Mouse (Mus musculus) forebrain, postnatal 0 days (tissue): ENCODE results near the gene Cdhr4. TPM values are rescaled to one million over a fixed set of nuclear protein-coding genes. Genes with fewer than 3 reads are reported as not detected.

ENCODE experiments used
- ATAC-seq: fragments of 200-750 bp; cut with Nextera tagmentation; 2 replicates; pipeline ENCODE4 v1.8.0; 2017; ENCODE audit warnings: mild to moderate bottlenecking, moderate library complexity
- DNase-seq: peaks from one replicate; pipeline ENCODE4 v3.0.0-alpha.2; 2015
- H3K27ac ChIP-seq: fragments of 300-500 bp; sonication (generic); 2 replicates; pipeline ENCODE4 v1.5.1; 2014; ENCODE audit warnings: low read depth, mild to moderate bottlenecking, antibody characterized with exemption, low read length, moderate library complexity, mixed read lengths
- H3K27me3 ChIP-seq: fragments of 300-500 bp; sonication (generic); 2 replicates; pipeline ENCODE4 v1.6.1; 2014; ENCODE audit warnings: mild to moderate bottlenecking, low read length, mixed read lengths; ENCODE audit not compliant: insufficient read depth
- H3K36me3 ChIP-seq: fragments of 300-500 bp; sonication (generic); 2 replicates; pipeline ENCODE4 v1.6.1; 2014; ENCODE audit warnings: mild to moderate bottlenecking, moderate library complexity; ENCODE audit not compliant: insufficient read depth
- H3K4me1 ChIP-seq: fragments of 300-500 bp; sonication (generic); 2 replicates; pipeline ENCODE4 v1.6.1; 2014; ENCODE audit warnings: antibody characterized with exemption; ENCODE audit not compliant: insufficient read depth
- H3K4me2 ChIP-seq: fragments of 300-500 bp; sonication (generic); 2 replicates; pipeline ENCODE4 v1.6.1; 2014; ENCODE audit warnings: low read depth, mild to moderate bottlenecking, moderate library complexity
- H3K4me3 ChIP-seq: fragments of 300-500 bp; sonication (generic); 2 replicates; pipeline ENCODE4 v1.5.1; 2014; ENCODE audit warnings: low read depth, low read length, mixed read lengths
- H3K9ac ChIP-seq: fragments of 300-500 bp; sonication (generic); 2 replicates; pipeline ENCODE4 v1.6.1; 2014; ENCODE audit warnings: mild to moderate bottlenecking
- H3K9me3 ChIP-seq: fragments of 300-500 bp; sonication (generic); 2 replicates; pipeline ENCODE4 v1.6.1; 2016; ENCODE audit warnings: low read length
- CTCF ChIP-seq: sonication (generic); IDR thresholded peaks from 2 replicates; pipeline ENCODE4 v1.5.1; 2016; ENCODE audit warnings: antibody characterized with exemption, control low read depth, low read depth
- WGBS: fragments of 180-500 bp; shearing (Covaris S2); extraction: QIAGEN DNeasy Blood & Tissue Kit; methylation state at CpG from one replicate; pipeline ENCODE4 v1.1.7; 2014; 5-methylcytosine and 5-hydroxymethylcytosine counted together
- polyA plus RNA-seq: library from polyadenylated mRNA; unstranded; fragments of >200 nt; fragmentation: Nextera tagmentation; extraction: Ambion mirVana; gene quantifications from 2 replicates; pipeline ENCODE4 v1.2.1, GENCODE M21; 2015
- total RNA-seq: library from RNA; depleted of rRNA; stranded (reverse); fragments of >200 nt; gene quantifications from 2 replicates; pipeline ENCODE4 v1.2.3, GENCODE M21; 2014; rRNA removed

Gene Cdhr4
- total and polyA plus RNA-seq, 2 experiments from 2014 or later, result 0.38 to 4.4 TPM

DNA sequence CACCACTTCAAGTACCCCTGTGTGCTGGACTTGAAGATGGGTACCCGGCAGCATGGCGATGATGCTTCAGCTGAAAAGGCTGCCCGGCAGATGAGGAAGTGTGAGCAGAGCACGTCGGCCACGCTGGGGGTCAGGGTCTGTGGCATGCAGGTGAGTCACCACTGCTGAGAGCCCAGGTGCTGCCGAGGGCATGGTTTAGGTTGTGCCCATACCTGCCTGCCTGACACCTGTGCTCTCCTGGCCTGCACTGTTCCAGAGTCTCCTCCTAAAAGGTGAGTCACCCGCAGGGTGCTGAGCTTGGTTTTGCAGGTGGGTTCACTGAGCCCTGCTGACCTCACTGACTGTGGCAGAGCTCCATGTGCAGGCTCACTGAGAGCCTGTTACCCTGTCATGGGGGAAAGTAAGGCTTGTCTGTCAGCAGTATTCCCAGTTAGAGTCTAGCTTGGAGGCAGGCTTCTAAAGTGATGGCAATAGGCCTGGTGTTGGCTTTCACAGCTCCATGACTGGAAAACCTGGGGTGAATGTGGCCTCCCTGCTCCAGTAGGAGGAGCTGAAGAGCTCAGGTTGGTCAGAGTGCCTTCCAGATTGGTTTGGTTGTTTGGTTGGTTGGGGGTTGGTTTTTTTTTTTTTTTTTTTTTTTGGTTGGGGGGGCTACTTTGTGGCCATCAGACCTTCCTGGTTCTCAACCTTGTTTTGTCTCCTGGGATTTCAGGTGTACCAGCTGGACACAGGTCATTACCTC, 52.6 kb downstream of the Cdhr4 start:
- no peak overlapping the region for H3K9ac ChIP-seq
- WGBS, result 95% methylated on average over 8 of the region's 8 CpGs
- no peak; the same call in 1 of the 2 replicates for TF ChIP-seq CTCF
- H3K36me3 ChIP-seq, result peaks cover 60% of the 10 kb centered on the region
- no peak overlapping the region for H3K27ac ChIP-seq
- H3K4me1 ChIP-seq, result no peaks in the 10 kb centered on the region
- no peaks in the 10 kb centered on the region for H3K9me3 ChIP-seq
- DNase-seq (no peak), ATAC-seq (no peak)
- H3K4me2 ChIP-seq, result no peak overlapping the region
- H3K27me3 ChIP-seq, result no peaks in the 10 kb centered on the region
- H3K4me3 ChIP-seq, result no peak overlapping the region

DNA sequence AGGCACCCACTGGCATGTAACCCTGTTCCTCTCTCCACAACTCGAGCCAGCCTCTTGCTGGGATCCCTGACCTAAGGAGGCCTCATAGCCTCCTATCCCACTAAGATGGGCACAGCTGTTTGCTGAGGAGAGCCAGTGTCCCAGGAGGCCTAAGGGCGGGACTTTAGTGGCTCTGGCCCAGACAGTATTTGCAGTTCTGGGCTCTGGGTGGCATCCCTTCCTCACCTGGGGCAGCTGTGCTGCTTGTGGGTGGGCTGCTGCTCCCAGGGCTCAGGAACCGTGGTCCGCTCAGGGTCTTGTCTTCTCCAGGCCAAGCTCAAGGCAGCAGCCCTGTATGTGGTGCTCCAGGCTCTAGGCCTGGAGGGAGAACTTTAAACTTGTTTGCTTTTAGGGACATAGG, 54.3 kb downstream of the Cdhr4 start:
- Histone ChIP-seq H3K4me2 (no peak overlapping the region), H3K27ac (no peak overlapping the region), H3K9ac (no peak overlapping the region), H3K27me3 (no peaks in the 10 kb centered on the region), H3K4me1 (no peaks in the 10 kb centered on the region), H3K36me3 (peaks cover 56% of the 10 kb centered on the region), H3K9me3 (no peaks in the 10 kb centered on the region), H3K4me3 (no peak overlapping the region)
- WGBS, result 87% methylated on average over 4 of the region's 4 CpGs
- DNase-seq (no peak), ATAC-seq (no peak)
- no peak for TF ChIP-seq CTCF

DNA sequence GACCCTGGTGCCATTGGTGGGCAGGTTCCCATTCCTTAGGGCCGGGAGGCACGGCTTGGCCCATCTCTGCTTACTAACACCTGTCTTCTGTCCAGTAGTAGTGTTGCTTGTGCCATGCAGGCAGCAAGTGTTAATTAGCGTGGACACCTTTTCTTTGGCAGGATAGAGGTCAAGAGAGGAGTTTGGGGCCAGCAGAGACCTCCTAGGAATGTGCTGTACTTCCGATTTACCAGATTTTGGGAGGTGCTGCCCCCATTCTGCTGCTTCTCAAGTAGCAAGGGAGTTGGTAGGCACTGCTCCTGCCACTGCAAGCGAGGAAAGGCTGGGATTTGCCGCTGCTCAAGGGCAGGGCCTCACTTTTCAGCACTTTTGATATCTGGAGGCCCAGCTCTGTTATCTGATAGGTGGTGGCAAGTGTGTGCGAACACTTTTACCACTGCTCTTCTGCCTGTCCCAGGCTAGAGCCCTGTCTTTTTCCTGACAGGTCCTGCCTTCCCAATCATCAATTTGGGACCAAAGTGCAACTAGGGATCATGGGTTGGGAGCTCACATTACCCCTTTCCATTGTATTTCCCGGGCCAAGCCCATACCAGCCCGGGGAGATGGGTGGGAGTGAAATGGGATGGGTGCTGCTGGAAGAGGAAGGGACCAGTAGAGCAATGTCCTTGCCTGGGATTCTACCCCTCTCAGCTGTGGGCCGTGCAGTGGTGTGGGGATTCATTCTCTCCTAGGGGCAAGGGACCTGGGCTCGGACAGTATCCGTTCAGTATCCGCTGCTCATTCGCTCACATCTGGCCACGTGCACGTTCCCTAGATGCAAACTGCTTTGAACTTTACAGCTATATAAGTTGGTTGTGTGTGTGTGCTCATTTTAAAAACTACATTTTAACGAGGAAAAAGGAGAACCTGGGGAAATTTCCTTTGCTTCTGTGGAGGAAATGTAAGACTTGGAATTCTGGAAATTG, 55.6 kb downstream of the Cdhr4 start:
- 0 out of 2 replicates have a peak overlapping the region, but pooled peaks have one; percentile 34 for H3K9ac ChIP-seq
- H3K27me3 ChIP-seq, result no peaks in the 10 kb centered on the region
- H3K36me3 ChIP-seq, result peaks cover 47% of the 10 kb centered on the region
- ATAC-seq (no peak), DNase-seq (no peak)
- WGBS, result 48% methylated on average over 17 of the region's 17 CpGs
- no peaks in the 10 kb centered on the region for H3K4me1 ChIP-seq
- no peak for TF ChIP-seq CTCF
- H3K27ac ChIP-seq, result 0 out of 2 replicates have a peak overlapping the region, but pooled peaks have one; percentile 3
- peak overlapping the region; percentile 81; the same call in 1 of the 2 replicates for H3K4me3 ChIP-seq
- no peaks in the 10 kb centered on the region for H3K9me3 ChIP-seq
- peak overlapping the region; percentile 61 for H3K4me2 ChIP-seq

DNA sequence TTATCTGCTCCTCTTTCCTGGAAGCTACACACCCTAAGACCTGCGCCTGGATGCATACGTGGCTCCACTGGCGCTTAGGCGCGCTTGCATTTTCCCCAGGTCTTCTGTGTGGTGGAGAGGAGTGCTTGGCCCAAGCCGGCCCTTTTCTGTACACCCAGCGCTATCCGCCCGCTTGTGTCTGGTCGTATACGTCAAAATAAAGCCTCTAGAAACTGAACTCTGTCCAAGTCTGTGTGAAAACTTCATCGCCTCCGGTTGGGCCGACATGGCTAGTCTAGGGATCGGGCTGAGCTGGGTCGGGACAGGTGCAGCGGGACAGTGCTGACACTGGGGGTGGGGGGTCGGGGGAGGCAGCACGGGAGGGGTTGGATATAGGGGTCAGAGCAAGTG, 56.3 kb downstream of the Cdhr4 start:
- Histone ChIP-seq H3K27me3 (no peaks in the 10 kb centered on the region), H3K36me3 (peaks cover 47% of the 10 kb centered on the region), H3K9ac (0 out of 2 replicates have a peak overlapping the region, but pooled peaks have one; percentile 34), H3K27ac (0 out of 2 replicates have a peak overlapping the region, but pooled peaks have one; percentile 3), H3K4me2 (peak overlapping the region; percentile 61), H3K4me3 (peak overlapping the region; percentile 81), H3K9me3 (no peaks in the 10 kb centered on the region), H3K4me1 (no peaks in the 10 kb centered on the region)
- DNase-seq (peak; percentile 37), ATAC-seq (peak; percentile 8)
- TF ChIP-seq CTCF, result no peak
- WGBS, result 3% methylated on average over 19 of the region's 19 CpGs

DNA sequence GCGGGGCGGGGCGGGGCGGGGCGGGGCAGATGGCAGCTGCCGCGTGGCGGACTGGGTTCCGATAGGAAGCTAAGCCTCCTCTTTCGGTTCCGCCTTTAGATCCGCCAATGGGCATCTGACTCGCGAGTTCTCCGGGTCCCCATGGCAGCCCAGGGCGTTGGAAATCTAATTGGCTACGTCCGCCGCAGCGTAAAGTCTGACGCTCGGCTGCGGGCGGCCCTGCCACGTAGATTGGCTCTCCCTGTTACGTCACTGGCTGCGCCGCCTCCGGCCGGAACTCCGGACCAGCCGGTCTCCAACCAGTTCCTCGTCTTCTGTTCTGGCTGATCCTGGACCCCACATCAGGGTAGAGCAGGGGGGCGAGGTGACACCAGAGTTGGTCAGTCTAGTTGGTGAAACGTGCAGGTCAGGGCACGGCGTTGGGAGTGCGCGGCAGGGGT, 56.7 kb downstream of the Cdhr4 start, which contains the start of gene Gmppb:
Gmppb (plus strand) TSS at position 227 of the 440 bp plus-strand sequence.
- TF ChIP-seq CTCF, result no peak

More for the DNA sequence above, 56.7 kb downstream of the Cdhr4 start, which contains the start of gene Gmppb:
- Histone ChIP-seq H3K27me3 (no peaks in the 10 kb centered on the region), H3K4me2 (peak within 1 kb of the TSS; percentile 61), H3K36me3 (peaks cover 52% of the 10 kb centered on the region), H3K9ac (peak within 1 kb of the TSS; percentile 53), H3K9me3 (no peaks in the 10 kb centered on the region), H3K4me1 (no peaks in the 10 kb centered on the region), H3K27ac (peak within 1 kb of the TSS; percentile 24; the same call in 1 of the 2 replicates), H3K4me3 (peak within 1 kb of the TSS; percentile 81)
- peak; percentile 98 for ATAC-seq
- DNase-seq, result peak; percentile 98
- under 1% methylated on average over 37 of the region's 39 CpGs for WGBS

Other genes with a start within 250 kb of the Cdhr4 start
- 173 and 208 TPM in 2 replicates for gene Rbm5, start 221.5 kb upstream of the Cdhr4 start, total RNA-seq
- 111 and 152 TPM in 2 replicates for gene Rbm5, start 221.5 kb upstream of the Cdhr4 start, polyA plus RNA-seq
- gene Rbm6, start 119.3 kb upstream of the Cdhr4 start, total RNA-seq, result 77.8 and 78.3 TPM in 2 replicates
- 41.4 and 59.5 TPM in 2 replicates for gene Rbm6, start 119.3 kb upstream of the Cdhr4 start, polyA plus RNA-seq
- gene Mon1a, start 104.3 kb upstream of the Cdhr4 start, total RNA-seq, result 18.9 and 22.2 TPM in 2 replicates
- 17.4 and 18.1 TPM in 2 replicates for gene Mon1a, start 104.3 kb upstream of the Cdhr4 start, polyA plus RNA-seq
- 0.86 and 1.0 TPM in 2 replicates for gene Mst1r, start 85.6 kb upstream of the Cdhr4 start, total RNA-seq
- gene Mst1r, start 85.6 kb upstream of the Cdhr4 start, polyA plus RNA-seq, result 0.48 and 1.0 TPM in 2 replicates
- not detected in 2 replicates for gene Actl11, start 64.0 kb upstream of the Cdhr4 start, total RNA-seq
- not detected in 2 replicates for gene Actl11, start 64.0 kb upstream of the Cdhr4 start, polyA plus RNA-seq
- 228 and 329 TPM in 2 replicates for gene Camkv, start 56.8 kb upstream of the Cdhr4 start, total RNA-seq
- gene Camkv, start 56.8 kb upstream of the Cdhr4 start, polyA plus RNA-seq, result 194 and 197 TPM in 2 replicates
- gene Traip, start 42.4 kb upstream of the Cdhr4 start, total RNA-seq, result 11.0 and 15.7 TPM in 2 replicates
- 11.2 TPM in 2 replicates for gene Traip, start 42.4 kb upstream of the Cdhr4 start, polyA plus RNA-seq
- 3.5 and 4.0 TPM in 2 replicates for gene Uba7, start 17.0 kb upstream of the Cdhr4 start, total RNA-seq
- gene Uba7, start 17.0 kb upstream of the Cdhr4 start, polyA plus RNA-seq, result 4.5 and 4.8 TPM in 2 replicates
- gene Gm20661, start 9.4 kb upstream of the Cdhr4 start, total RNA-seq, result 0.46 TPM in 1 of 2 replicates, not detected in the other
- gene Gm20661, start 9.4 kb upstream of the Cdhr4 start, polyA plus RNA-seq, result 0.12 and 0.20 TPM in 2 replicates
- 6.3 and 7.8 TPM in 2 replicates for gene Inka1, start 6.6 kb upstream of the Cdhr4 start, total RNA-seq
- 20.3 and 23.0 TPM in 2 replicates for gene Inka1, start 6.6 kb upstream of the Cdhr4 start, polyA plus RNA-seq
- 4.2 and 7.9 TPM in 2 replicates for gene Gm20662, start 3.9 kb downstream of the Cdhr4 start, total RNA-seq
- gene Gm20662, start 3.9 kb downstream of the Cdhr4 start, polyA plus RNA-seq, result not detected in 2 replicates
- 240 and 251 TPM in 2 replicates for gene Ip6k1, start 10.0 kb downstream of the Cdhr4 start, total RNA-seq
- 70.5 and 86.9 TPM in 2 replicates for gene Ip6k1, start 10.0 kb downstream of the Cdhr4 start, polyA plus RNA-seq
- 17.5 and 18.6 TPM in 2 replicates for gene Gmppb, start 56.7 kb downstream of the Cdhr4 start, total RNA-seq
- gene Gmppb, start 56.7 kb downstream of the Cdhr4 start, polyA plus RNA-seq, result 15.5 and 16.0 TPM in 2 replicates
- 2.9 and 3.4 TPM in 2 replicates for gene Amigo3, start 60.7 kb downstream of the Cdhr4 start, total RNA-seq
- gene Amigo3, start 60.7 kb downstream of the Cdhr4 start, polyA plus RNA-seq, result 1.4 and 1.5 TPM in 2 replicates
- 0.10 TPM in 1 of 2 replicates, not detected in the other for gene Mst1, start 87.9 kb downstream of the Cdhr4 start, total RNA-seq
- gene Mst1, start 87.9 kb downstream of the Cdhr4 start, polyA plus RNA-seq, result not detected in 2 replicates
- gene Rnf123, start 90.8 kb downstream of the Cdhr4 start, total RNA-seq, result 32.0 and 35.8 TPM in 2 replicates
- 25.4 and 37.0 TPM in 2 replicates for gene Rnf123, start 90.8 kb downstream of the Cdhr4 start, polyA plus RNA-seq
- 24.5 and 27.9 TPM in 2 replicates for gene Apeh, start 102.1 kb downstream of the Cdhr4 start, total RNA-seq
- gene Apeh, start 102.1 kb downstream of the Cdhr4 start, polyA plus RNA-seq, result 28.2 and 30.0 TPM in 2 replicates
- gene Bsn, start 197.9 kb downstream of the Cdhr4 start, total RNA-seq, result 27.4 and 34.1 TPM in 2 replicates
- 3.0 and 5.5 TPM in 2 replicates for gene Bsn, start 197.9 kb downstream of the Cdhr4 start, polyA plus RNA-seq